Mouse (Mus musculus): Measurements from ENCODE around the gene Gabpb1. TPM values are rescaled to one million over a fixed set of nuclear protein-coding genes. Genes with fewer than 3 reads are reported as not detected.

The Gabpb1 gene
- total and polyA plus RNA-seq, 2 experiments: 4.5 to 5.5 TPM

DNA sequence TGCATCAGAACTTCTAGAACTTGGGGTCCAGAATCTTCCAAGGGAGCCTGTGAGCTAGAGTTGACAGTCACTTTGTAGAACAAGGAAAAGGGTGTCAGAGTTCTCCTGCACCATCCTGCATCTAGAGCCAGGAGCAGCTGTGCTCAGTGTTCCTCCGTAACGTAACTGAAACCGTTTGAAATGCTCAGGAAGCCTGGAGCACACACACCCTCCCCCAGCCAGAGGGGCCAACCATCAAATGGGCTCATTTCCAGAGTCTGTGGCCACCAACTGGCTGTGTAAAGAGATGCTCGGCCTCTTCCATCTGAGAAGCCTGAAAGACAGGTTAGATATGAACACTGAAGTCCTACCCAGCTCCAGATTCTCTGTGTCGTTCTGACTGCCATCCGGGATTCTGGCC is 92.2 kb downstream of the Gabpb1 start:
- no peak for DNase-seq (ENCODE audit: extremely low read depth, low read depth, low spot score)
- WGBS: 69% methylated on average over 6 of the region's 6 CpGs
- H3K27ac ChIP-seq (replicated peaks; ENCODE audit: insufficient read depth, low read depth, low read length): no peak overlapping the region
- H3K79me2 ChIP-seq (ENCODE audit: control insufficient read depth, insufficient read depth, low read length): no peaks in the 10 kb centered on the region
- no peaks in the 10 kb centered on the region for H3K27me3 ChIP-seq (ENCODE audit: control insufficient read depth, insufficient read depth, low read length)
- H3K9ac ChIP-seq (ENCODE audit: low read depth, low read length): no peak overlapping the region
- no peak overlapping the region for H3K4me3 ChIP-seq (ENCODE audit: insufficient read depth, low read depth, low read length)
- H3K4me1 ChIP-seq (ENCODE audit: control insufficient read depth, insufficient read depth, low read length): no peaks in the 10 kb centered on the region
- TF ChIP-seq POLR2A (IDR thresholded peaks at IDR 0.05; ENCODE audit: extremely low read depth, insufficient read depth, low read length) (no peak), CTCF (IDR thresholded peaks at IDR 0.05; ENCODE audit: low read depth, low read length) (no peak)
- H3K36me3 ChIP-seq (ENCODE audit: control insufficient read depth, insufficient read depth, low read length): peaks cover 95% of the 10 kb centered on the region

DNA sequence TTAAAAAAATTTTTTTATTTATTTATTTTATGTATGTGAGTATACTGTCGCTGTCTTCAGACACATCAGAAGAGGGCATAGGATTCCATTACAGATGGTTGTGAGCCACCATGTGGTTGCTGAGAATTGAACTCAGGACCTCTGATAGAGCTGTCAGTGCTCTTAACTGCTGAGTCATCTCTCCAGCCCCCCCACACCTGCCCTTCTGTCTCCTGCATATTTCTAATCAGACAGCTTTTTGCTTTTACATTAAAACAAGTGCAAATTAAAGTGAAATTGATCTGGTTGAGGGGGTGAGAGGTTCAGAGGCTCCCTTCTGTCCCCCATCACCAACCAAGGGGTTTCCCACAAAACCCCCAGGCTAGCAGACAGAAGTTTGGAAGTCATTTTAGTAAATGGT is 96.9 kb downstream of the Gabpb1 start:
- Histone ChIP-seq H3K4me1 (ENCODE audit: control insufficient read depth, insufficient read depth, low read length) (peaks cover 3% of the 10 kb centered on the region; the same call in 1 of the 2 replicates), H3K9ac (ENCODE audit: low read depth, low read length) (no peak overlapping the region), H3K27me3 (ENCODE audit: control insufficient read depth, insufficient read depth, low read length) (no peaks in the 10 kb centered on the region), H3K36me3 (ENCODE audit: control insufficient read depth, insufficient read depth, low read length) (peaks cover 95% of the 10 kb centered on the region), H3K79me2 (ENCODE audit: control insufficient read depth, insufficient read depth, low read length) (no peaks in the 10 kb centered on the region), H3K4me3 (ENCODE audit: insufficient read depth, low read depth, low read length) (no peak overlapping the region), H3K27ac (replicated peaks; ENCODE audit: insufficient read depth, low read depth, low read length) (0 out of 2 replicates have a peak overlapping the region, but pooled peaks have one; percentile 14)
- 87% methylated on average over 1 of the region's 1 CpGs for WGBS
- no peak for DNase-seq (ENCODE audit: extremely low read depth, low read depth, low spot score)
- TF ChIP-seq CTCF (IDR thresholded peaks at IDR 0.05; ENCODE audit: low read depth, low read length) (no peak), POLR2A (IDR thresholded peaks at IDR 0.05; ENCODE audit: extremely low read depth, insufficient read depth, low read length) (no peak)

Other genes with a start within 250 kb of the Gabpb1 start
- gene Atp8b4, start 175.7 kb downstream of the Gabpb1 start, total RNA-seq (2014; rRNA removed): 0.55 and 0.87 TPM in 2 replicates
- 0.21 and 0.31 TPM in 2 replicates for gene Atp8b4, start 175.7 kb downstream of the Gabpb1 start, polyA plus RNA-seq (2012; rRNA removed)
- 1,190 and 1,397 TPM in 2 replicates for gene Slc27a2, start 123.9 kb downstream of the Gabpb1 start, total RNA-seq (2014; rRNA removed)
- 912 and 1,036 TPM in 2 replicates for gene Slc27a2, start 123.9 kb downstream of the Gabpb1 start, polyA plus RNA-seq (2012; rRNA removed)
- gene Hdc, start 57.0 kb downstream of the Gabpb1 start, total RNA-seq (2014; rRNA removed): 1.1 and 1.8 TPM in 2 replicates
- gene Hdc, start 57.0 kb downstream of the Gabpb1 start, polyA plus RNA-seq (2012; rRNA removed): 0.97 and 1.7 TPM in 2 replicates
- gene Usp8, start 31.0 kb upstream of the Gabpb1 start, total RNA-seq (2014; rRNA removed): 23.4 and 26.1 TPM in 2 replicates
- 12.2 and 12.5 TPM in 2 replicates for gene Usp8, start 31.0 kb upstream of the Gabpb1 start, polyA plus RNA-seq (2012; rRNA removed)
- 0.55 and 1.2 TPM in 2 replicates for gene Usp50, start 107.1 kb upstream of the Gabpb1 start, total RNA-seq (2014; rRNA removed)
- 0.53 and 0.86 TPM in 2 replicates for gene Usp50, start 107.1 kb upstream of the Gabpb1 start, polyA plus RNA-seq (2012; rRNA removed)
- 41.2 and 46.3 TPM in 2 replicates for gene Trpm7, start 199.9 kb upstream of the Gabpb1 start, total RNA-seq (2014; rRNA removed)
- 3.3 and 3.6 TPM in 2 replicates for gene Trpm7, start 199.9 kb upstream of the Gabpb1 start, polyA plus RNA-seq (2012; rRNA removed)

All from liver, adult 2 months (tissue).